Mouse (Mus musculus): Measurements from ENCODE around the gene Oas1a.
"Not testable (repeated sequence)": the region's sequence is repeated elsewhere in the genome, so short reads cannot be mapped to it uniquely, and the experiment has no call there.

DNA sequence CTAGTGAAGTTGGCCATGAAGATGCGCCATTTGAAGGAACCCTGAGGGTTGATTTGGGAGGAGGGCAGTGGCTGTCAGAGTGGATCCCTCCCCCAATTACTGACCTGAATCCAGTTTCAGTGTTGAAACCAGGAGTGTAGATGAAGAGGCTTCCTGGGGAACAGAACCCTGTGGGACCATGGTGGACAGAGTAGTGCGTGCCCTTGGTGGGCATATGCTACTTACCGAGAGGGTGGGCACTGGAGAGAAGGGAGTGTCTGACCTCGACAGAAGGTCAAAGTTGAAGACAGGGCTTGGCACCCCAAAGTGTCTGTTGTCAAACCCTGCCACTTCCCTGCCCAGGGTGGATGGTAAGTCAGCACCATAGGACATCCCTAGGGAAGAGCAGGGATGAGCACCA lies 13.5 kb downstream of the Oas1a start:
- not testable (repeated sequence) for TF ChIP-seq GATA1, TAL1 (IDR thresholded peaks at IDR 0.05; ENCODE audit: low read length)

All from erythroblast, embryonic 14.5 days (primary cell).